Mouse (Mus musculus): Measurements from ENCODE around the gene Gm10282. TPM values are rescaled to one million over a fixed set of nuclear protein-coding genes. Genes with fewer than 3 reads are reported as not detected.

Gene Gm10282
- total and polyA plus RNA-seq, 3 experiments = 18.3 to 176 (median 76.4) TPM

- H3K27me3 ChIP-seq (replicated peaks) = no peaks in the 10 kb centered on the region
- H3K4me2 ChIP-seq (ENCODE audit: insufficient read depth, low read depth, poor library complexity, severe bottlenecking) = no peak overlapping the region
- H3K9me3 ChIP-seq (replicated peaks; ENCODE audit: low read length) = no peaks in the 10 kb centered on the region
- H3K27ac ChIP-seq (ENCODE audit: insufficient read depth, low read depth) = no peak overlapping the region
- H3K4me1 ChIP-seq (ENCODE audit: control insufficient read depth in 1 of 2, insufficient read depth in 2 of 2) = peaks cover 5 to 10% of the 10 kb centered on the region in 2 experiments; a peak in 3 of 4 replicates
- dilution Hi-C loops (cut with MboI; ENCODE audit: extremely low pct_ligation_motif_present, extremely low pct_unique_long_range_greater_than_20kb, low sequenced_read_pairs) = no loop called here
- in situ Hi-C loops (cut with MboI; ENCODE audit: low pct_ligation_motif_present, low pct_unique_long_range_greater_than_20kb, low sequenced_read_pairs) = no loop called here
- no peaks in the 10 kb centered on the region for H3K36me3 ChIP-seq (replicated peaks in 1 of 2; ENCODE audit: control insufficient read depth in 1 of 2, insufficient read depth in 1 of 2, low read length in 1 of 2)
- no peak overlapping the region for H3K9ac ChIP-seq (ENCODE audit: insufficient read depth, low read depth)
- no peaks in the 10 kb centered on the region for H3K79me2 ChIP-seq (replicated peaks; ENCODE audit: control insufficient read depth, extremely low read depth, insufficient read depth, poor library complexity, severe bottlenecking)
- TF ChIP-seq MAFK (IDR thresholded peaks at IDR 0.05; ENCODE audit: insufficient replicate concordance, low read length) (no peak), BHLHE40 (IDR thresholded peaks at IDR 0.05; ENCODE audit: low read depth, low read length) (peak; percentile 16; the same call in 1 of the 2 replicates), NELFE (IDR thresholded peaks at IDR 0.05; ENCODE audit: low read depth, low read length) (no peak), ZNF384 (IDR thresholded peaks at IDR 0.05; ENCODE audit: low read depth, low read length) (no peak), TBP (conservative IDR thresholded peaks at IDR 0.05; ENCODE audit: low read depth, low read length) (no peak), SIN3A (IDR thresholded peaks at IDR 0.05; ENCODE audit: low read length) (no peak), UBTF (IDR thresholded peaks at IDR 0.05; ENCODE audit: low read depth, low read length) (no peak), ETS1 (conservative IDR thresholded peaks at IDR 0.05; ENCODE audit: low read depth, low read length) (0 out of 2 replicates have a peak, but pooled peaks have one; percentile 18), POLR2A (IDR thresholded peaks at IDR 0.05; ENCODE audit: low read depth, low read length) (no peak), SMC3 (IDR thresholded peaks at IDR 0.05; ENCODE audit: low read depth, low read length) (no peak)
- DNase-seq (ENCODE audit: extremely low read depth) = peak; percentile 28
- no peak overlapping the region for H3K4me3 ChIP-seq (replicated peaks in 1 of 3; ENCODE audit: low read depth in 2 of 3, low read length in 2 of 3, poor library complexity in 1 of 3)
These were observed 5.9 kb upstream of the Gm10282 start for GRCm38 (mm10) chr8:72310849-72311506.

DNA sequence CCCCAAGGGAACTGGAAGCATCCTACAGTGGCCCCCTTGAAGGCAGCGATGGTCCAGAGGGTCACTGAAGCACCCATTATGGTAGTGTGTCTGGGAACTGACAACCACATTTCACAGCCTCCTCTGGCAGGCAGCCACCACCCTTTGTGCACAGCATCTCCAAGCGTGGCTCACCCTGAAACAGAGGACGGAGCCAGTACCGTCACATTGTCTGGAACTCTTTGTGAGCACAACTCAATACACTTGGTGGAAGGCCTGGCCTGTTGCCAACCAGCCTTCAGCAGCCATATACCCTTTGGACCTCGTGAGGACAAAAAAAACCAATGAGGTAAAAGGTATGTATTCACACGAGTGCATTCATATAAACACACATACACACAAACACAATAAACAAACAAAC is 3.2 kb upstream of the Gm10282 start:
- H3K27me3 ChIP-seq (replicated peaks) = no peaks in the 10 kb centered on the region
- no peak overlapping the region for H3K4me2 ChIP-seq (ENCODE audit: insufficient read depth, low read depth, poor library complexity, severe bottlenecking)
- no peak overlapping the region for H3K27ac ChIP-seq (ENCODE audit: insufficient read depth, low read depth)

More for the DNA sequence above, 3.2 kb upstream of the Gm10282 start:
- in situ Hi-C loops (cut with MboI; ENCODE audit: low pct_ligation_motif_present, low pct_unique_long_range_greater_than_20kb, low sequenced_read_pairs) = no loop called here
- Histone ChIP-seq H3K4me3 (replicated peaks in 1 of 3; ENCODE audit: low read depth in 2 of 3, low read length in 2 of 3, poor library complexity in 1 of 3) (no peak overlapping the region), H3K9ac (ENCODE audit: insufficient read depth, low read depth) (no peak overlapping the region), H3K9me3 (replicated peaks; ENCODE audit: low read length) (no peaks in the 10 kb centered on the region), H3K79me2 (replicated peaks; ENCODE audit: control insufficient read depth, extremely low read depth, insufficient read depth, poor library complexity, severe bottlenecking) (no peaks in the 10 kb centered on the region), H3K36me3 (replicated peaks in 1 of 2; ENCODE audit: control insufficient read depth in 1 of 2, insufficient read depth in 1 of 2, low read length in 1 of 2) (no peaks in the 10 kb centered on the region), H3K4me1 (ENCODE audit: control insufficient read depth in 1 of 2, insufficient read depth in 2 of 2) (peaks cover 7 to 21% of the 10 kb centered on the region in 2 experiments)
- dilution Hi-C loops (cut with MboI; ENCODE audit: extremely low pct_ligation_motif_present, extremely low pct_unique_long_range_greater_than_20kb, low sequenced_read_pairs) = no loop called here
- TF ChIP-seq ZMIZ1 (IDR thresholded peaks at IDR 0.05; ENCODE audit: low read depth, low read length) = no peak
- TF ChIP-seq EP300 (IDR thresholded peaks at IDR 0.05; ENCODE audit: low read length) = no peak
- no peak for TF ChIP-seq USF1 (IDR thresholded peaks at IDR 0.05; ENCODE audit: low read depth, low read length)
- no peak for TF ChIP-seq MEF2A (IDR thresholded peaks at IDR 0.05; ENCODE audit: borderline replicate concordance, low read depth, low read length)
- TF ChIP-seq MAX (IDR thresholded peaks at IDR 0.05; ENCODE audit: low read length) = no peak
- no peak for TF ChIP-seq USF2 (conservative IDR thresholded peaks at IDR 0.05; ENCODE audit: low read depth, low read length)
- no peak for TF ChIP-seq JUND (conservative IDR thresholded peaks at IDR 0.05; ENCODE audit: low read depth, low read length)
- no peak for TF ChIP-seq E2F4 (IDR thresholded peaks at IDR 0.05; ENCODE audit: insufficient replicate concordance, low read depth, low read length)
- no peak for TF ChIP-seq PAX5 (IDR thresholded peaks at IDR 0.05; ENCODE audit: low read length)
- TF ChIP-seq RAD21 (IDR thresholded peaks at IDR 0.05; ENCODE audit: low read depth, low read length) = no peak
- TF ChIP-seq CTCF (conservative IDR thresholded peaks at IDR 0.05 in 1 of 2, IDR thresholded peaks at IDR 0.05 in 1 of 2; ENCODE audit: low read depth in 2 of 2, low read length in 2 of 2) = no peak
- TF ChIP-seq CHD2 (IDR thresholded peaks at IDR 0.05; ENCODE audit: low read length) = no peak
- TF ChIP-seq BHLHE40 (IDR thresholded peaks at IDR 0.05; ENCODE audit: low read depth, low read length) = no peak
- no peak for TF ChIP-seq POLR2AphosphoS2 (IDR thresholded peaks at IDR 0.05; ENCODE audit: low read depth, low read length)
- no peak for TF ChIP-seq RCOR1 (conservative IDR thresholded peaks at IDR 0.05; ENCODE audit: low read depth, low read length)
- no peak for TF ChIP-seq MXI1 (IDR thresholded peaks at IDR 0.05; ENCODE audit: low read depth, low read length)
- TF ChIP-seq JUN (IDR thresholded peaks at IDR 0.05; ENCODE audit: insufficient read depth, low read depth, low read length) = no peak
- no peak for TF ChIP-seq IRF4 (IDR thresholded peaks at IDR 0.05; ENCODE audit: low read depth, low read length)
- TF ChIP-seq POLR2A (IDR thresholded peaks at IDR 0.05; ENCODE audit: low read depth, low read length) = no peak
- no peak for DNase-seq (ENCODE audit: extremely low read depth)
